Mouse (Mus musculus): ENCODE measurements around the gene Exoc3l.

Exoc3l gene

GRCm38 (mm10) chr8:105295895-105296573, at the start of gene Exoc3l:
Gene Exoc3l, minus strand, starts transcription at chr8:105296101.
- no peak for DNase-seq (ENCODE audit: low spot score in 2 of 2)

GRCm38 (mm10) chr8:105345061-105345975, 49.4 kb upstream of the Exoc3l start:
- DNase-seq (ENCODE audit: low spot score in 2 of 2) = no peak

GRCm38 (mm10) chr8:105343791-105344574, 48.1 kb upstream of the Exoc3l start:
- DNase-seq (ENCODE audit: low spot score in 2 of 2) = no peak

DNA sequence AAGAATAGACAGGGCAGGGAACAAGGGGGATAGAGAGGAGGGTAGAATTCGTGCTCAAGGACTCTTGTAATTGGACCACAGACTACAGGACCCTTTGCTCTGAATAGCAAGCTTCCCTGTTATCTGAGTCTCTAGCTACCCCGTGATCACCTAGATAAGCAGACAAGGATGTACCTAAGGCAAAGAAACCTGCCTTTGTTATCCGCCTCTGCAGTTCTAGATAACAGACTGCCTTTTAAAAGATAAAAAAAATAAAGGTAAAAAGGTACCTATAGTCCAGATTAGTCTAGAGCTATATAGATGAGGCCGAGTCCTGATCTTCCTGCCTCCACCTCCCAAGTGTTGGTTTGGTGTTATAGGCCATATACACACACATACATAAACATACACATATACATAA, 46.9 kb upstream of the Exoc3l start:
- DNase-seq (ENCODE audit: low spot score in 2 of 2) = no peak

DNA sequence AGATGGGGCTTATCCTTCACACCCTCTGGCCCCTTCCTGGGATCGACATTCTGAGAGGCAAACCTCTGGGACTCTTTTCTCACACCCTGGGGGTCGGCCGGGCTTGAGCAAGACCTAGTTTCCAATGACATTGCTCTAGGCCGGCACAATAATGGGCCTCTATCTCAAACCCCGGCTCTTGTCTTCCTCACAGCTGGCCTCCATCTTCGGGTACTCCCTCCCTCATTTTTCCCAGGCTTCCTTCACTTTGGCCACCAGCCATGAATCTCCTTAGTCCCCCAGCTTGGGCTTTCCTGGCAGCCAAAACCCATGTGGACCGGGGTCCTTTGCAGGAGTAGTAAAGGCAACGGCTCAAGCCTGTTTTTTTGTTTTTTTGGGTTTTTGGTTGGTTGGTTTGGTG, 45.5 kb upstream of the Exoc3l start:
- no peak for DNase-seq (ENCODE audit: low spot score in 2 of 2)

GRCm38 (mm10) chr8:105339886-105340635, 44.2 kb upstream of the Exoc3l start:
- no peak for DNase-seq (ENCODE audit: low spot score in 2 of 2)

DNA sequence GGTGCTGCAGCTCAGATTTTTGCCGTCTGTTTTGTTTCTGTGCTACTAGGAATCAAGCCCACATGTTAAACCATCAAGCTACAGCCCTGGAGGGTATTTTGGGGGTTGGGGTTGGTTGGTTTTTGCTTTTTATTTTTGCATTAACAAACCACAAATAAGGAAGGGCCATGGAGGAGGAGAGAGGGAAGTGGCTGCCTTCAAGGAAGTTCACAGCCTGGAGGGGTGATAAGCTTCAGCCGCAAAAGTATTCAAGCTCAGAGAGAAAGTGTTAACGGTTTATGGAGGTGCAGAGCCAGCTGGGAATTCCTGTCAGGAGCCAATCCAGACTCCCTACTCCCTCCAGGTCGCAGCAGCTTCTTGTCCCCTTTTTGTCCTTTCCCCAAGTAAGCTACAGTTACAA, 43.1 kb upstream of the Exoc3l start:
- no peak for DNase-seq (ENCODE audit: low spot score in 2 of 2)

DNA sequence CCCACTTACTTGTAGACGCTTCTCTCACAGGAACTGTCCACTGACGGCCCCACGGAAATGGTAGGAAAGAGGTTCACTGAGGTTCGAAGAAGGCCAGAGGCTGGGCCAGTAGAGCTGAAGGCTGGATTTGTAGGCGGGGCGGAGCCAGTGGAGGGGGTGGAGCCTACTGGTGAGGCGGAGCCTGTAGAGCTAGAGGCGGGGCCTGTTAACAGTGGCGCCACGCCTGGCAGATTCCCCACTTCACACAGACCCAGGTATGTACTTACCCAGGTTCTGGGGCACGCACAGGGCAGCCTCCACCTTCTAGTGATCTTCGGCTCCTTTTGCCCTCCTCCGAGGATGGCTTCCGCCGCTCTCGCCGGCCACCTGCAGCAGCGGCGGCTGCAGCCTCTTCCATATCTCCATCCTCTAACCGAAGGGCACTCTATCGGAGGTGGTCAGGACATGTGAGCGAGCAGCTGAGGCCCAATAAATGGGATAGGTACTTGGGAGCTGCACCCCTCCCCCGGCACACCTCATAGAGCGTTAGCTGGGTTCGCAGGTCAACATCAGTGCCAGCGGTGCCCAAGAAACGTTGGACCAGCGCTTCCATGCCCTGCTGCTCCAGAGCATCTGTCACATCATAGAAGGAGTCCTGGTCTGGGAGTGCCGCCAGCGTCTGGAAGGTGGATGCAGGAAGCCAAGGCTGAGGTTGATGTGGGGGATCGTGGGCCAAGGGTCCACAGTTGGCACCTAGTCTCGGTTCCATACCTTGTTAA, 40.7 kb upstream of the Exoc3l start:
- DNase-seq (ENCODE audit: low spot score in 2 of 2) = no peak

DNA sequence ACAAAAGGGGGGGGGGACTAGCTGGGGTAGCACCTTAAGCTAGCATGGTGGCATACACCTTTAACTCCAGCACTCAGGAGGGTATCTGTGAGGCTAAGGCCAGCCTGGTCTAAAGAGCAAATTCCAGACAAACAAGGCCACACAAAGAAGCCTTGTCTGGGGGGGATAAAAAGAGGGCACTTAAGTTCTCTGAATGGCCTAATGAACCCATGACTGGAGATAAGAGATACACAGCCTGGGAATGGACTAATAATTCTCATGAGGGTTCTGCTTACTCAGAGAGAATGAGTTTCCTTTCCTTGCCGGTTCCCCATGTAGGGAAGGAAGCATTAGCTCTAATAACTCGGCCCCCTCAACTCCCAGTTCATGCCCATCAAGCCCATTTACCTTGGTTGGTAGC, 36.6 kb upstream of the Exoc3l start:
- DNase-seq (ENCODE audit: low spot score in 2 of 2) = no peak

DNA sequence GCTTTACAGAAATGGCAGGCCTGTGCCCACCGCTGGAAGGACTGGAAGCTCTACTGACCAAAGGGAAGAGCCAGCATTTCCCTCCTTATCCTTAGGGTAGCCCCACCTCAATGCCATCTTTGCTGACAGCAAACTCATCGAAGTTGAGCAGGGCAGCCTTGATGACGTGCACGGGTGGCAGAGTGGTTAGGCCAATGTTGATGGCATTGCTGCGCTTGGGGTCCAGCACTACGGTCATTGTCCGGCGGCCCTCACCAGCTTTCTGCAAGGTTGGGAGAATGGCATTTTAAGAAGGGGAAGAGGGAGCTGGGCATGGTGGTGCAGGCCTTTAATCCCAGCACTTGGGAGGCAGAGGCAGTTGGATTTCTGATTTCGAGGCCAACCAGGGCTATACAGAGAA, 36.0 kb upstream of the Exoc3l start:
- DNase-seq (ENCODE audit: low spot score in 2 of 2) = no peak

DNA sequence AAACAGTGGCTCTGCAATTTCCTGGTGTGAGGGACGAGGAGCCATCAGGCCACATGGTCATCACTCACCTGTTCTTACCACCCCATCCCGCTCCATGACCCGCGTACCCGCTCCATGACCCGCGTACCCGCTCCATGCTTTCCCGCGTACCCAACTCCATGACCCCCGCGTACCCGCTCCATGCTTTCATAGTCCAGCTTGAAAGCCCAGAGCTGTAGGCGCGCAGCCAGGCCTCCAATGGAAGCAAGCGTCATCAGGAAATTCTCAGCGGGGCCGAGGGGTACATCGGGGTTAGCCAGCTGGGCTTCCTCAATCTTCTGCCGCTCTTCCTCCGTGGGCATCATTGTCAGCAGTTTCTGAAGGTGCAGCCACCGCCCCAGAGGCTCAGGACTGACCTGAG, 35.6 kb upstream of the Exoc3l start:
- no peak for DNase-seq (ENCODE audit: low spot score in 2 of 2)

GRCm38 (mm10) chr8:105330325-105330724, 34.4 kb upstream of the Exoc3l start:
- no peak for DNase-seq (ENCODE audit: low spot score in 2 of 2)

GRCm38 (mm10) chr8:105326968-105327367, 31.1 kb upstream of the Exoc3l start:
- no peak for DNase-seq (ENCODE audit: low spot score in 2 of 2)

- peak; percentile 96 to 99 for DNase-seq (ENCODE audit: low spot score in 2 of 2)
These were observed 30.3 kb upstream of the Exoc3l start, which contains the start of the genes Lrrc29 and Tmem208 for GRCm38 (mm10) chr8:105326141-105326672. Gene Lrrc29, minus strand, starts transcription at chr8:105326278. Gene Tmem208, plus strand, starts transcription at chr8:105326354.

GRCm38 (mm10) chr8:105325641-105326093, 29.8 kb upstream of the Exoc3l start:
- DNase-seq (ENCODE audit: low spot score in 2 of 2) = no peak

DNA sequence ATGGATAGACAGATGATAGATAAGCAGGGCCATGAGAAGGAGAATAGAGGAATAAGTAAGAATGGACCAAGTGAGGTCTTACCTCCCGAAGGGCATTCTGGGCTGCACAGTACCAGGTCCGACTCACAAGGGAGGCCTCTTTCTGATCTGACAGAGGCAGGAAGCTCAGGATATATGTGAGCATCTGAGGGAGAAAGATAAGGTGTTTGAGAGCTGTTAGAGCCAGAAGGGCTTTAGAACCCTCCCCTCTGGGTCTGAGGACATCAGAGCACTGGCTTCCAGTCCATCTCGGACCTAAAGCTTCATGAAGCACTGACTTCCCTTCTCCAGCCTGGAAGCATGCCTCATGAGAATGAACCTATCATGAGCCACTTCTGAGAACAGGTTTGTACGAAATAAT, 27.3 kb upstream of the Exoc3l start:
- no peak for DNase-seq (ENCODE audit: low spot score in 2 of 2)

DNA sequence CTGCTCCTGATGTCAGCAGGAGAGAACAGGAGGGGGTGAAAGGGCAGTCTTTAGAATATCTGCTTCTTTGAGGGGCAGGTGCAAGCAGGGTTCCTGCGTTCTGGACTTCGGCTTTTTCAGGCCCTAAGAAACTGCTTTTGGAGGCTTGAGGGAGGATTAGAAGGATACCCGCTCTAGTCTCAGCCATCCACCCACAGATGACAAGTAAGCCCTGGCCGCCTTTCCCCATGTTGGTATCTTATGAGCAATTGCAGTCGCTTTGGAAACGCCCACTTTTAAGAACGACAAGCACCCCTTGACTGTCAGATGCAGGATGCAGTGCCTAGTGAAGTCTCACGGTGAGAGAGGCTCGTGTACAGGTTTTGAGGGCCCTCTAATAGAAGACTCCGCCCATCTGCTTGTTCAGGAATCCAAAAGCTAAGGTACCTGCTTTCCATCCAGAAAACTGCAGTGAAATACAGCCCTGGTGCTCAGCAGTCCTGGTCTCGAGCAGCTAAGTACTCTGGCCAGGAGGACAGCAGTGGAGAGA, 22.8 kb upstream of the Exoc3l start:
- no peak for DNase-seq (ENCODE audit: low spot score in 2 of 2)

DNA sequence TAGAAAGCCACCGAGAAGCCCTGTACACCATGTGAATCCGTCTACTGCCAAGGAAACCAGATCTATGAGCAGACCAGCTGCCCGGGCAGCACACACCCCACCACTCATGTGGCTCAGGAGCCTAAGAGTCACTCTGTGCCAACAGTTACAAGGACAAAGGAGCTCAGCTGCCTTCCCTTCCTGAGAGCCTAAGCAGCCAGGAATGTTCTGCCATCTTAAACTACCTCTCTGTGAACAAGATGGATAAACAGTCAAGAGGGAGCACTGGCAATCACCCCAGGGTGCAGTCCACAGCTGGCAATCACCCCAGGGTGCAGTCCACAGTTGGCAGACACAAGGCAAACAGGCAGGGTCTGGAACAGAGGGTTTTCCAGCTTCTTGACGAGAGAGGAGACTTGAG, 22.0 kb upstream of the Exoc3l start:
- DNase-seq (ENCODE audit: low spot score in 2 of 2) = no peak

GRCm38 (mm10) chr8:105315073-105315769, 19.3 kb upstream of the Exoc3l start:
- no peak for DNase-seq (ENCODE audit: low spot score in 2 of 2)
